Mouse (Mus musculus) activated CD4-positive, CD25-positive, alpha-beta regulatory T cell, adult 4 months (primary cell): ENCODE measurements around the gene Olfr613. TPM values are rescaled to one million over a fixed set of nuclear protein-coding genes. Genes with fewer than 3 reads are reported as not detected.
"Not testable (repeated sequence)": the region's sequence is repeated elsewhere in the genome, so short reads cannot be mapped to it uniquely, and the experiment has no call there.

ENCODE experiments used
- ATAC-seq: one replicate; pipeline ENCODE4 v1.8.0; 2017
- polyA plus RNA-seq, 2 experiments: library from polyadenylated mRNA; unstranded; fragments of 100-300 nt; shearing (Covaris generic); gene quantifications; one replicate each; pipeline ENCODE4 v1.2.1; 2017

Gene Olfr613
- polyA plus RNA-seq: not detected

GRCm38 (mm10) chr7:103547774-103548173 is at the start of gene Olfr613:
Gene Olfr613 (plus strand): TSS chr7:103548074.
- no peak for ATAC-seq

DNA sequence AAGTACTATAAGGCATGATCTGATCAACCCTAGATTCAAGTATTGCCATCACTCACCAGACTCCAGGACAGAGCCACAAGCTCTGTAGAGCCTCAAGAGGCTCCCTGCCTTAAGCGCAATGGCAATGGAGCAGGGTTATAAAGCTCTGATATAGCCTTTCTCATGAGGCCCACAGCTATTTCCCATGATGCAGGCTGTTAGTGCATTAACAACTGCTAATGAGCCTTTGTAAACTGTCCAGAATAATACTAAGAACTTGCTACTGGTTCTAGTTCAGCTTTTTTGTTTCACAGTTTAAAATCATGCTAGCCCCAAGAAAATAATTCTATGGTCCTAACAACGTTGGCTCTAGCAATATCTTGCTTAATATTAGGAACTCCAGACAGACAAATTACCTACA is 35.9 kb upstream of the Olfr613 start, which contains the start of gene Olfr610:
Gene Olfr610, minus strand, starts transcription at position 101 of the 400 bp plus-strand sequence.
- ATAC-seq: no peak

GRCm38 (mm10) chr7:103520746-103521145 is 27.1 kb upstream of the Olfr613 start, which contains the start of gene Olfr611:
Gene Olfr611 (minus strand): TSS chr7:103520846.
- ATAC-seq: not testable (repeated sequence)

DNA sequence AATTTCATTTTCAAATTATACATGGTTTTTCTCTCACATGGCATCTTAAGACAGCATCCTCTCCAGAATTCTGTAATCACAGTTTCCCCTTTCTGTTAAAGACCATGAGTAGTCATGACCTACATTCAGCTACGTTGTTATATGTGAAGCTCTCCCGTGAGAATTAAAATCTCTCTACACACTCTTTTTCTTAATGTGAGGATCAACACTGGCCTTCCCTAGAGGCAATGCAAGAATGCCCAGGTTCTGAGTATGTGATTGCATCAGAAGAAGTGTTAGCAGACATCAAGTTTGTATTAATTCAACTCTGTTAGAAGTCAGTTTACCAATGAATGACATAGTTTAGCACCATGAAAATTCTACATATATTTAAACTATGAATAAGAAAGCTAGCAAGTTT is 5.3 kb upstream of the Olfr613 start, which contains the start of gene Olfr612:
Gene Olfr612, minus strand, starts transcription at position 101 of the 400 bp plus-strand sequence.
- not testable (repeated sequence) for ATAC-seq

GRCm38 (mm10) chr7:103555779-103556178 is 7.9 kb downstream of the Olfr613 start, which contains the start of gene Olfr615:
Gene Olfr615 (plus strand): TSS chr7:103556079.
- ATAC-seq: no peak

DNA sequence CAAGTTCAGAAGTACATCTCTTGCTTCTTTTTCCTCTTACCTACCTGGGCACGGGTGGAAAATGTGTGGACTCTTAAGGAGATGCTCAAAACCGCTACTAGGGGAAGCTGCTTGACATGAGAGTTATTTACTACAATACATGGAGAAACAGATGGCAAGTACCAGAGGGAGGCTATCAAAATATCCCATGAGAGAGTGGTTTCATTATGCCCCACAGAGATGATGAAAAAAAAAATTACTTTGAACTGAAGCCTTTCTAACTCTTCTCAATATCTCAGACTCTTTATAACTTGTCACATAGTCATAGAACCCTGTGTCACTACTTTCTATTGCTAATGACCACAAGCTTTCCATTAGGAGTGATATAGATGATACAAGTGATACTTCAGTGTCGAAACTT is 21.2 kb downstream of the Olfr613 start, which contains the start of gene Olfr616:
Gene Olfr616, minus strand, starts transcription at position 101 of the 400 bp plus-strand sequence.
- ATAC-seq: no peak

DNA sequence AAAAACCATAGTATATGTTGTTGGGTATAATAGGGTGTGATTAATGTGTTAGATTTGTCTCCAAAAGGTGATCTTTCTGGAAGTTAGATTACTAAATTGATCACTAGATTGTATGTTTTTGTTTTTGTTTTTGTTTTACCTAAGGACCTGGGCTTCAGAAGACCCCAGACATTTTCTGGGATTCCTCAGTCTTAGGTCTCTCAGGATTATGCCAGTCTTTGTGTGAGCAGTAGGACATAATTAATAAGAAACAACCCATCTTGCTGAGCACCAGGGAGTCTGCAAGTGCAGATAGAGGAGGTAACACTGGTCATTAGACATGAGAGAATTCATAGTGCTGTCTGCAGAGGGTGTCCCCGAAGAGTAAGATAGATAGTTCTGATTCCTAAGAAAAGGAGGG is 24.9 kb downstream of the Olfr613 start, which contains the start of gene Olfr617:
Gene Olfr617, plus strand, starts transcription at position 301 of the 400 bp plus-strand sequence.
- no peak for ATAC-seq

DNA sequence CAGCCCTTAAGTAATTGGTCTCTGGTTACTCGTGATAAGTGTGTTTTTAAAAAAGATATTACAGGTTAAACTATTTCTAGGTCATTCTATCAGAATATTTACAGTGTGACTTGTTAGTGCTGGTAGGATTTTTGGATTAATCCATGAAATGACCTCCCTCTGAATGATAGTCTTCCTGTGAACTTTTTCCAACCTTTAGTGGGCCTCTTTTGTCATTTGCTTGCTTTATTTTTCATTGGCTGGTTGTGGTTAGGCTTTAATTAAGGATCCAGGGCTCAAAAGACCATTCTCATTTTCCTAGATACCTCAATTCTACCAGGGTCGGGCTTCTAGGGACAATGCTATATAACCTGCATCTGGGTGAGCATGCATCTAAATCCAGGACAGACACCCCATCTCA is 41.9 kb downstream of the Olfr613 start, which contains the start of gene Olfr618:
Gene Olfr618, plus strand, starts transcription at position 301 of the 400 bp plus-strand sequence.
- ATAC-seq: no peak

- ATAC-seq: no peak
Observed at GRCm38 (mm10) chr7:103600275-103600674, 52.4 kb downstream of the Olfr613 start, which contains the start of gene Olfr619. Gene Olfr619 (plus strand): TSS chr7:103600575.

Other genes with a start within 250 kb of the Olfr613 start
- gene Olfr596, start 242.4 kb upstream of the Olfr613 start, polyA plus RNA-seq: not detected
- gene Olfr597, start 231.8 kb upstream of the Olfr613 start, polyA plus RNA-seq: under 1 TPM in 1 of 2 experiments, not detected in 1; 0.12 TPM
- not detected for gene Olfr598, start 224.5 kb upstream of the Olfr613 start, polyA plus RNA-seq
- gene Olfr599, start 212.2 kb upstream of the Olfr613 start, polyA plus RNA-seq: not detected
- gene Olfr600, start 198.4 kb upstream of the Olfr613 start, polyA plus RNA-seq: not detected
- gene Olfr601, start 185.4 kb upstream of the Olfr613 start, polyA plus RNA-seq: not detected
- gene Olfr603, start 161.9 kb upstream of the Olfr613 start, polyA plus RNA-seq: not detected
- not detected for gene Usp17lc, start 133.0 kb upstream of the Olfr613 start, polyA plus RNA-seq
- not detected for gene Olfr605, start 102.6 kb upstream of the Olfr613 start, polyA plus RNA-seq
- not detected for gene Olfr606, start 99.0 kb upstream of the Olfr613 start, polyA plus RNA-seq
- gene Olfr607, start 83.9 kb upstream of the Olfr613 start, polyA plus RNA-seq: under 1 TPM in 1 of 2 experiments, not detected in 1; 0.08 TPM
- gene Olfr608, start 78.2 kb upstream of the Olfr613 start, polyA plus RNA-seq: not detected
- gene Olfr609, start 50.0 kb upstream of the Olfr613 start, polyA plus RNA-seq: not detected
- gene Olfr610, start 36.0 kb upstream of the Olfr613 start, polyA plus RNA-seq: not detected
- not detected for gene Olfr611, start 27.2 kb upstream of the Olfr613 start, polyA plus RNA-seq
- gene Olfr612, start 5.4 kb upstream of the Olfr613 start, polyA plus RNA-seq: not detected
- not detected for gene Olfr615, start 8.0 kb downstream of the Olfr613 start, polyA plus RNA-seq
- not detected for gene Olfr616, start 21.1 kb downstream of the Olfr613 start, polyA plus RNA-seq
- gene Olfr617, start 25.0 kb downstream of the Olfr613 start, polyA plus RNA-seq: not detected
- not detected for gene Olfr618, start 42.0 kb downstream of the Olfr613 start, polyA plus RNA-seq
- not detected for gene Olfr619, start 52.5 kb downstream of the Olfr613 start, polyA plus RNA-seq
- gene Olfr620, start 64.5 kb downstream of the Olfr613 start, polyA plus RNA-seq: 1 to 10 TPM in 1 of 2 experiments, not detected in 1; 1.3 TPM
- gene Olfr622, start 94.6 kb downstream of the Olfr613 start, polyA plus RNA-seq: not detected
- not detected for gene Olfr623, start 115.6 kb downstream of the Olfr613 start, polyA plus RNA-seq
- gene Olfr624, start 123.1 kb downstream of the Olfr613 start, polyA plus RNA-seq: not detected
- not detected for gene Olfr625-ps1, start 134.6 kb downstream of the Olfr613 start, polyA plus RNA-seq
- gene Olfr243, start 166.6 kb downstream of the Olfr613 start, polyA plus RNA-seq: not detected
- not detected for gene Olfr628, start 182.3 kb downstream of the Olfr613 start, polyA plus RNA-seq
- gene Olfr629, start 196.9 kb downstream of the Olfr613 start, polyA plus RNA-seq: not detected
- gene Olfr630, start 209.3 kb downstream of the Olfr613 start, polyA plus RNA-seq: not detected
- gene Olfr69, start 223.5 kb downstream of the Olfr613 start, polyA plus RNA-seq: not detected
- not detected for gene Olfr68, start 231.6 kb downstream of the Olfr613 start, polyA plus RNA-seq
- not detected for gene Olfr67, start 243.7 kb downstream of the Olfr613 start, polyA plus RNA-seq